Mouse (Mus musculus) kidney, adult 2 months (tissue): ENCODE data around the gene Mylk.

Source experiments
- CTCF ChIP-seq: fragments of 200-500 bp; conservative IDR thresholded peaks from 2 replicates; pipeline ENCODE4 v1.5.1; 2011; ENCODE audit warnings: low read depth, mild to moderate bottlenecking, control low read depth, low read length, moderate library complexity, mixed read lengths; ENCODE audit not compliant: insufficient read depth, insufficient read length
- POLR2A ChIP-seq: fragments of 200-500 bp; IDR thresholded peaks from one replicate; pipeline ENCODE4 v1.6.1; 2011; ENCODE audit warnings: low read depth, low read length, control low read depth

- TF ChIP-seq POLR2A (no peak), CTCF (no peak)
These were observed 181.8 kb downstream of the Mylk start for GRCm38 (mm10) chr16:34926531-34927435.
